Mouse (Mus musculus): ENCODE data around the gene Ubxn2a. TPM values are rescaled to one million over a fixed set of nuclear protein-coding genes. Genes with fewer than 3 reads are reported as not detected.
"Not testable (repeated sequence)": the region's sequence is repeated elsewhere in the genome, so short reads cannot be mapped to it uniquely, and the experiment has no call there.

Gene Ubxn2a
- polyA plus RNA-seq, 1 experiment from 2014 or later = 20.3 TPM

- 86% methylated on average over 2 of the region's 2 CpGs for WGBS
- DNase-seq (ENCODE audit: low spot score) (no peak), ATAC-seq (ENCODE audit: low read depth) (no peak)
- no peaks in the 10 kb centered on the region for H3K9me3 ChIP-seq (ENCODE audit: control insufficient read depth, low read length)
- no peaks in the 10 kb centered on the region for H3K4me1 ChIP-seq (ENCODE audit: control insufficient read depth, insufficient read depth, low read length)
- no peak overlapping the region for H3K27ac ChIP-seq (replicated peaks; ENCODE audit: low read depth, low read length)
- no peak overlapping the region for H3K4me3 ChIP-seq (ENCODE audit: low read depth, low read length)
- H3K9ac ChIP-seq (ENCODE audit: low read depth, low read length) = no peak overlapping the region
- no peak overlapping the region for H3K4me2 ChIP-seq (ENCODE audit: low read depth, low read length)
- H3K36me3 ChIP-seq (ENCODE audit: control insufficient read depth, insufficient read depth, low read length) = peaks cover 11% of the 10 kb centered on the region; the same call in 1 of the 2 replicates
- no peaks in the 10 kb centered on the region for H3K27me3 ChIP-seq (replicated peaks; ENCODE audit: control insufficient read depth, insufficient read depth, low read length)
Observed at GRCm38 (mm10) chr12:4889251-4889650, 18.3 kb downstream of the Ubxn2a start.

GRCm38 (mm10) chr12:4888739-4889138, 18.8 kb downstream of the Ubxn2a start:
- Histone ChIP-seq H3K9me3 (ENCODE audit: control insufficient read depth, low read length) (no peaks in the 10 kb centered on the region), H3K4me1 (ENCODE audit: control insufficient read depth, insufficient read depth, low read length) (no peaks in the 10 kb centered on the region), H3K9ac (ENCODE audit: low read depth, low read length) (no peak overlapping the region), H3K27me3 (replicated peaks; ENCODE audit: control insufficient read depth, insufficient read depth, low read length) (no peaks in the 10 kb centered on the region), H3K4me3 (ENCODE audit: low read depth, low read length) (no peak overlapping the region), H3K4me2 (ENCODE audit: low read depth, low read length) (no peak overlapping the region), H3K36me3 (ENCODE audit: control insufficient read depth, insufficient read depth, low read length) (peaks cover 11% of the 10 kb centered on the region; the same call in 1 of the 2 replicates), H3K27ac (replicated peaks; ENCODE audit: low read depth, low read length) (no peak overlapping the region)
- DNase-seq (ENCODE audit: low spot score) = no peak
- no peak for ATAC-seq (ENCODE audit: low read depth)

GRCm38 (mm10) chr12:4886581-4886980, 20.9 kb downstream of the Ubxn2a start:
- H3K4me3 ChIP-seq (ENCODE audit: low read depth, low read length); ATAC-seq (ENCODE audit: low read depth); H3K4me2 ChIP-seq (ENCODE audit: low read depth, low read length); DNase-seq (ENCODE audit: low spot score); H3K27ac ChIP-seq (replicated peaks; ENCODE audit: low read depth, low read length); H3K4me1 ChIP-seq (ENCODE audit: control insufficient read depth, insufficient read depth, low read length); H3K27me3 ChIP-seq (replicated peaks; ENCODE audit: control insufficient read depth, insufficient read depth, low read length); H3K9me3 ChIP-seq (ENCODE audit: control insufficient read depth, low read length); H3K9ac ChIP-seq (ENCODE audit: low read depth, low read length): not testable (repeated sequence)
- 96% methylated on average over 4 of the region's 4 CpGs for WGBS
- peaks cover 23% of the 10 kb centered on the region for H3K36me3 ChIP-seq (ENCODE audit: control insufficient read depth, insufficient read depth, low read length)

- Histone ChIP-seq H3K27ac (replicated peaks; ENCODE audit: low read depth, low read length) (no peak overlapping the region), H3K9ac (ENCODE audit: low read depth, low read length) (no peak overlapping the region), H3K36me3 (ENCODE audit: control insufficient read depth, insufficient read depth, low read length) (peaks cover 17% of the 10 kb centered on the region), H3K4me2 (ENCODE audit: low read depth, low read length) (no peak overlapping the region), H3K4me3 (ENCODE audit: low read depth, low read length) (no peak overlapping the region), H3K27me3 (replicated peaks; ENCODE audit: control insufficient read depth, insufficient read depth, low read length) (no peaks in the 10 kb centered on the region), H3K9me3 (ENCODE audit: control insufficient read depth, low read length) (no peaks in the 10 kb centered on the region), H3K4me1 (ENCODE audit: control insufficient read depth, insufficient read depth, low read length) (no peaks in the 10 kb centered on the region)
- 55% methylated on average over 1 of the region's 1 CpGs for WGBS
- ATAC-seq (ENCODE audit: low read depth) (no peak), DNase-seq (ENCODE audit: low spot score) (no peak)
Observed at GRCm38 (mm10) chr12:4885062-4885461, 22.4 kb downstream of the Ubxn2a start.

- Histone ChIP-seq H3K27me3 (replicated peaks; ENCODE audit: control insufficient read depth, insufficient read depth, low read length) (no peaks in the 10 kb centered on the region), H3K4me1 (ENCODE audit: control insufficient read depth, insufficient read depth, low read length) (no peaks in the 10 kb centered on the region)
- WGBS = 68% methylated on average over 2 of the region's 2 CpGs
Observed at GRCm38 (mm10) chr12:4882086-4882485, 25.4 kb downstream of the Ubxn2a start.

GRCm38 (mm10) chr12:4879048-4879447, 28.5 kb downstream of the Ubxn2a start:
- Histone ChIP-seq H3K36me3 (ENCODE audit: control insufficient read depth, insufficient read depth, low read length) (peaks cover 29% of the 10 kb centered on the region), H3K27ac (replicated peaks; ENCODE audit: low read depth, low read length) (no peak overlapping the region), H3K9me3 (ENCODE audit: control insufficient read depth, low read length) (no peaks in the 10 kb centered on the region), H3K4me3 (ENCODE audit: low read depth, low read length) (no peak overlapping the region), H3K4me2 (ENCODE audit: low read depth, low read length) (no peak overlapping the region), H3K27me3 (replicated peaks; ENCODE audit: control insufficient read depth, insufficient read depth, low read length) (no peaks in the 10 kb centered on the region), H3K9ac (ENCODE audit: low read depth, low read length) (no peak overlapping the region), H3K4me1 (ENCODE audit: control insufficient read depth, insufficient read depth, low read length) (peaks cover 7% of the 10 kb centered on the region; the same call in 1 of the 2 replicates)
- ATAC-seq (ENCODE audit: low read depth) (no peak), DNase-seq (ENCODE audit: low spot score) (no peak)
- 92% methylated on average over 5 of the region's 5 CpGs for WGBS

More at GRCm38 (mm10) chr12:4882086-4882485, 25.4 kb downstream of the Ubxn2a start:
- no peak overlapping the region for H3K4me3 ChIP-seq (ENCODE audit: low read depth, low read length)
- H3K4me2 ChIP-seq (ENCODE audit: low read depth, low read length) = no peak overlapping the region
- peaks cover 29% of the 10 kb centered on the region for H3K36me3 ChIP-seq (ENCODE audit: control insufficient read depth, insufficient read depth, low read length)
- no peak overlapping the region for H3K27ac ChIP-seq (replicated peaks; ENCODE audit: low read depth, low read length)
- H3K9ac ChIP-seq (ENCODE audit: low read depth, low read length) = no peak overlapping the region
- no peaks in the 10 kb centered on the region for H3K9me3 ChIP-seq (ENCODE audit: control insufficient read depth, low read length)
- no peak for ATAC-seq (ENCODE audit: low read depth)
- no peak for DNase-seq (ENCODE audit: low spot score)

- WGBS = 65% methylated on average over 9 of the region's 9 CpGs
- Histone ChIP-seq H3K4me2 (ENCODE audit: low read depth, low read length) (no peak overlapping the region), H3K27ac (replicated peaks; ENCODE audit: low read depth, low read length) (no peak overlapping the region), H3K4me3 (ENCODE audit: low read depth, low read length) (no peak overlapping the region), H3K4me1 (ENCODE audit: control insufficient read depth, insufficient read depth, low read length) (peaks cover 13% of the 10 kb centered on the region; the same call in 1 of the 2 replicates), H3K9me3 (ENCODE audit: control insufficient read depth, low read length) (no peaks in the 10 kb centered on the region), H3K9ac (ENCODE audit: low read depth, low read length) (no peak overlapping the region), H3K36me3 (ENCODE audit: control insufficient read depth, insufficient read depth, low read length) (peaks cover 29% of the 10 kb centered on the region), H3K27me3 (replicated peaks; ENCODE audit: control insufficient read depth, insufficient read depth, low read length) (no peaks in the 10 kb centered on the region)
- ATAC-seq (ENCODE audit: low read depth) = no peak
- no peak for DNase-seq (ENCODE audit: low spot score)
Observed at GRCm38 (mm10) chr12:4878296-4878783, 29.2 kb downstream of the Ubxn2a start.

GRCm38 (mm10) chr12:4875623-4876022, 31.9 kb downstream of the Ubxn2a start:
- DNase-seq (ENCODE audit: low spot score) = no peak
- WGBS = 83% methylated on average over 8 of the region's 8 CpGs

More at GRCm38 (mm10) chr12:4875623-4876022, 31.9 kb downstream of the Ubxn2a start:
- Histone ChIP-seq H3K36me3 (ENCODE audit: control insufficient read depth, insufficient read depth, low read length) (peaks cover 12% of the 10 kb centered on the region), H3K27me3 (replicated peaks; ENCODE audit: control insufficient read depth, insufficient read depth, low read length) (no peaks in the 10 kb centered on the region), H3K27ac (replicated peaks; ENCODE audit: low read depth, low read length) (no peak overlapping the region), H3K9ac (ENCODE audit: low read depth, low read length) (no peak overlapping the region), H3K9me3 (ENCODE audit: control insufficient read depth, low read length) (no peaks in the 10 kb centered on the region), H3K4me1 (ENCODE audit: control insufficient read depth, insufficient read depth, low read length) (peaks cover 13% of the 10 kb centered on the region; the same call in 1 of the 2 replicates), H3K4me3 (ENCODE audit: low read depth, low read length) (no peak overlapping the region), H3K4me2 (ENCODE audit: low read depth, low read length) (no peak overlapping the region)
- ATAC-seq (ENCODE audit: low read depth) = no peak
